Mouse (Mus musculus) layer of hippocampus, postnatal 14 days (tissue): Measurements from ENCODE around the gene Tnn. TPM values are rescaled to one million over a fixed set of nuclear protein-coding genes. Genes with fewer than 3 reads are reported as not detected.
A peak's percentile ranks its signal among the peaks of the same experiment; 100 is the strongest.

Experiments used
- DNase-seq, 2 experiments: peaks; one replicate each; pipeline ENCODE4 v3.0.0; 2021 to 2022; ENCODE audit warnings: low spot score in 2 of 2, mixed read lengths in 1 of 2
- total RNA-seq, 2 experiments: library from RNA; stranded (reverse); gene quantifications; 2 replicates each; pipeline ENCODE4 v1.2.3; 2021

Tnn gene
- total RNA-seq, 2 experiments from 2014 or later = 0.14 TPM; not detected in 1

GRCm38 (mm10) chr1:160082647-160083046, 70.7 kb downstream of the Tnn start:
- no peak for DNase-seq

- DNase-seq = peak; percentile 84 to 92
Observed at GRCm38 (mm10) chr1:160080800-160081436, 72.5 kb downstream of the Tnn start.

- DNase-seq = no peak
Observed at GRCm38 (mm10) chr1:160078882-160079661, 74.3 kb downstream of the Tnn start.

- no peak for DNase-seq
Observed at GRCm38 (mm10) chr1:160064547-160065144, 88.7 kb downstream of the Tnn start.

- no peak for DNase-seq
Observed at GRCm38 (mm10) chr1:160061725-160062366, 91.5 kb downstream of the Tnn start.

GRCm38 (mm10) chr1:160061321-160061720, 92.1 kb downstream of the Tnn start:
- no peak for DNase-seq

GRCm38 (mm10) chr1:160060542-160060941, 92.8 kb downstream of the Tnn start:
- DNase-seq = no peak

- DNase-seq = no peak
Observed at GRCm38 (mm10) chr1:160059908-160060307, 93.5 kb downstream of the Tnn start.

- no peak for DNase-seq
Observed at GRCm38 (mm10) chr1:160057657-160058056, 95.7 kb downstream of the Tnn start.

GRCm38 (mm10) chr1:160054366-160055078, 98.9 kb downstream of the Tnn start:
- DNase-seq = no peak

- no peak for DNase-seq
Observed at GRCm38 (mm10) chr1:160053510-160054305, 99.7 kb downstream of the Tnn start.

GRCm38 (mm10) chr1:160052556-160053315, 100.6 kb downstream of the Tnn start:
- DNase-seq = no peak

- no peak for DNase-seq
Observed at GRCm38 (mm10) chr1:160050898-160051297, 102.5 kb downstream of the Tnn start.

- DNase-seq = no peak
Observed at GRCm38 (mm10) chr1:160049131-160049880, 104.1 kb downstream of the Tnn start.

- no peak for DNase-seq
Observed at GRCm38 (mm10) chr1:160047481-160047931, 105.9 kb downstream of the Tnn start.

GRCm38 (mm10) chr1:160046786-160047185, 106.6 kb downstream of the Tnn start:
- DNase-seq = no peak

GRCm38 (mm10) chr1:160045971-160046370, 107.4 kb downstream of the Tnn start:
- DNase-seq = no peak

GRCm38 (mm10) chr1:160045056-160045715, 108.2 kb downstream of the Tnn start:
- no peak for DNase-seq
